Mouse (Mus musculus) kidney, adult 2 months (tissue): ENCODE data around the gene Elmo1. TPM values are rescaled to one million over a fixed set of nuclear protein-coding genes. Genes with fewer than 3 reads are reported as not detected.

Experiments used
- DNase-seq: peaks from one replicate; pipeline ENCODE4 v3.0.0; 2021
- H3K27ac ChIP-seq: fragments of 200-500 bp; 2 replicates; pipeline ENCODE4 v1.5.1; 2012; ENCODE audit warnings: low read depth, low read length, control low read depth, inconsistent platforms; ENCODE audit not compliant: insufficient read depth
- H3K27me3 ChIP-seq: fragments of 200-500 bp; replicated peaks from 2 replicates; pipeline ENCODE4 v1.6.1; 2012; ENCODE audit warnings: mild to moderate bottlenecking, moderate library complexity, low read length, inconsistent platforms; ENCODE audit not compliant: control insufficient read depth, insufficient read depth
- H3K36me3 ChIP-seq: fragments of 200-500 bp; 2 replicates; pipeline ENCODE4 v1.6.1; 2012; ENCODE audit warnings: mild to moderate bottlenecking, moderate library complexity, low read length, inconsistent platforms; ENCODE audit not compliant: control insufficient read depth, insufficient read depth
- H3K4me1 ChIP-seq: fragments of 200-500 bp; 2 replicates; pipeline ENCODE4 v1.6.1; 2011; ENCODE audit warnings: low read length; ENCODE audit not compliant: control insufficient read depth, insufficient read depth
- H3K4me3 ChIP-seq: fragments of 200-500 bp; 2 replicates; pipeline ENCODE4 v1.5.1; 2011; ENCODE audit warnings: mild to moderate bottlenecking, low read depth, low read length, control low read depth; ENCODE audit not compliant: insufficient read depth
- CTCF ChIP-seq: fragments of 200-500 bp; conservative IDR thresholded peaks from 2 replicates; pipeline ENCODE4 v1.5.1; 2011; ENCODE audit warnings: low read depth, mild to moderate bottlenecking, control low read depth, low read length, moderate library complexity, mixed read lengths; ENCODE audit not compliant: insufficient read depth, insufficient read length
- POLR2A ChIP-seq: fragments of 200-500 bp; IDR thresholded peaks from one replicate; pipeline ENCODE4 v1.6.1; 2011; ENCODE audit warnings: low read depth, low read length, control low read depth
- WGBS: fragments of 180-500 bp; shearing (Covaris S2); methylation state at CpG from one replicate; pipeline ENCODE4 v1.1.7; 2018; 5-methylcytosine and 5-hydroxymethylcytosine counted together
- polyA plus RNA-seq: library from polyadenylated mRNA; depleted of rRNA; stranded (reverse); fragments of >200 nt; gene quantifications from 2 replicates; pipeline ENCODE4 v1.2.3, GENCODE M21; 2012; rRNA removed

Elmo1 gene
- 3.4 and 4.5 TPM in 2 replicates for polyA plus RNA-seq

GRCm38 (mm10) chr13:20090133-20090710 lies at the start of gene Elmo1:
TSS of gene Elmo1 (plus strand) at chr13:20090596.
- TF ChIP-seq CTCF (peak; percentile 54), POLR2A (no peak)
- Histone ChIP-seq H3K4me1 (no peaks in the 10 kb centered on the region), H3K4me3 (peak within 1 kb of the TSS; percentile 74), H3K36me3 (no peaks in the 10 kb centered on the region), H3K27ac (peak within 1 kb of the TSS; percentile 36; the same call in 1 of the 2 replicates), H3K27me3 (peaks cover 2% of the 10 kb centered on the region; the same call in 1 of the 2 replicates)
- WGBS, result under 1% methylated on average over 49 of the region's 49 CpGs
- peak; percentile 76 for DNase-seq

GRCm38 (mm10) chr13:20041169-20041830 lies 49.1 kb upstream of the Elmo1 start:
- H3K36me3 ChIP-seq, result no peaks in the 10 kb centered on the region
- WGBS, result 38% methylated on average over 2 of the region's 2 CpGs
- DNase-seq, result no peak
- H3K4me3 ChIP-seq, result no peak overlapping the region
- no peaks in the 10 kb centered on the region for H3K4me1 ChIP-seq
- H3K27me3 ChIP-seq, result no peaks in the 10 kb centered on the region; the same call in 1 of the 2 replicates
- H3K27ac ChIP-seq, result no peak overlapping the region
- TF ChIP-seq CTCF, result no peak
- TF ChIP-seq POLR2A, result no peak

GRCm38 (mm10) chr13:20042856-20043255 lies 47.5 kb upstream of the Elmo1 start:
- Histone ChIP-seq H3K27ac (no peak overlapping the region), H3K27me3 (no peaks in the 10 kb centered on the region; the same call in 1 of the 2 replicates), H3K36me3 (no peaks in the 10 kb centered on the region), H3K4me3 (no peak overlapping the region), H3K4me1 (no peaks in the 10 kb centered on the region)
- DNase-seq, result no peak
- TF ChIP-seq CTCF, result no peak
- no peak for TF ChIP-seq POLR2A
- 75% methylated on average over 2 of the region's 2 CpGs for WGBS

- H3K4me3 ChIP-seq, result no peak overlapping the region
- 92% methylated on average over 2 of the region's 2 CpGs for WGBS
- H3K27ac ChIP-seq, result no peak overlapping the region
- no peaks in the 10 kb centered on the region for H3K4me1 ChIP-seq
- no peak for TF ChIP-seq POLR2A
- no peak for TF ChIP-seq CTCF
- no peaks in the 10 kb centered on the region; the same call in 1 of the 2 replicates for H3K27me3 ChIP-seq
- H3K36me3 ChIP-seq, result no peaks in the 10 kb centered on the region
- DNase-seq, result no peak
Observed at GRCm38 (mm10) chr13:20045350-20045749, 45.0 kb upstream of the Elmo1 start.

GRCm38 (mm10) chr13:20045836-20046235 lies 44.6 kb upstream of the Elmo1 start:
- no peak overlapping the region for H3K27ac ChIP-seq
- no peak for DNase-seq
- 60% methylated on average over 5 of the region's 5 CpGs for WGBS
- TF ChIP-seq POLR2A (no peak), CTCF (no peak)
- H3K36me3 ChIP-seq, result no peaks in the 10 kb centered on the region
- H3K4me3 ChIP-seq, result no peak overlapping the region
- no peaks in the 10 kb centered on the region for H3K4me1 ChIP-seq
- H3K27me3 ChIP-seq, result no peaks in the 10 kb centered on the region; the same call in 1 of the 2 replicates

- no peak for DNase-seq
- H3K27ac ChIP-seq, result no peak overlapping the region
- H3K4me1 ChIP-seq, result no peaks in the 10 kb centered on the region
- H3K27me3 ChIP-seq, result no peaks in the 10 kb centered on the region; the same call in 1 of the 2 replicates
- TF ChIP-seq CTCF (no peak), POLR2A (no peak)
- 78% methylated on average over 4 of the region's 4 CpGs for WGBS
- H3K36me3 ChIP-seq, result no peaks in the 10 kb centered on the region
- no peak overlapping the region for H3K4me3 ChIP-seq
Observed at GRCm38 (mm10) chr13:20046406-20046805, 44.0 kb upstream of the Elmo1 start.
